Mouse (Mus musculus): ENCODE results near the gene Lrrfip2. TPM values are rescaled to one million over a fixed set of nuclear protein-coding genes. Genes with fewer than 3 reads are reported as not detected.

Gene Lrrfip2
- polyA plus RNA-seq, 1 experiment from 2014 or later = 34.5 TPM

DNA sequence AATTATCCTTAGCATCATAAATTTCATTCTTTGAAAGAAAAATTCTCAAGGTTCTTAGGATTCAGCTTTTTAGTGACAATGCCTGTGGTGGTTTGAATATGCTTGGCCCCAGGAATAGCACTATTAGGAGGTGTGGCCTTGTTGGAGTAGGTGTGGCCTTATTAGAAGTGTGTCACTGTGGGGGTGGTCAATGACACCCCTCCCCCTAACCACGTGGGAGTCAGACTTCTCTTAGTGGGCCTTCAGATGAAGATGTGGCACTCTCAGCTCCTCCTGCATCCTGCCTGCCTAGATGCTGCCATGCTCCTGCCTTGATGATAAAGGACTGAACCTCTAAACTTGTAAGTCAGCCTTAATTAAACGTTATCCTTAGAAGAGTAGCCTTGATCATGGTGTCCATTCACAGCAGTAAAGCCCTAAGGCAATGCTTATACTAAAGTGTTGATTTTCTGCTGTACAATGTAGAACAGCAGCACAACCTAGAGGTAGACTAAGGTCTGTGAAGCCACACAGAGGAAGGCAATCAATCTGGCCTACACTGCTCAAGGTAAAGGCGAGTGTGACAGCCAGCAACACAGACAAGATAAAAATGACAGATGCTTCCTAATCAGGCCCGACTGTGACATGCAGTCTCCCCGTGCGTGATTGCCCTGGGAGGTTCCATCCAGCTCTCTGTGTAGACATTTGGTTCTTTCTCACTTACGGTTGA, 134.9 kb downstream of the Lrrfip2 start:
- ATAC-seq (ENCODE audit: insufficient number of reproducible peaks, insufficient read depth, low FRiP score, low read depth) = no peak
- H3K4me2 ChIP-seq (replicated peaks; ENCODE audit: low read depth, low read length) = no peak overlapping the region
- no peak overlapping the region for H3K9ac ChIP-seq (replicated peaks; ENCODE audit: low read depth, low read length)
- no peaks in the 10 kb centered on the region for H3K9me3 ChIP-seq (ENCODE audit: control insufficient read depth, low read depth, low read length)
- WGBS = 65% methylated on average over 7 of the region's 7 CpGs
- H3K4me3 ChIP-seq (ENCODE audit: low read depth, low read length) = no peak overlapping the region
- H3K27me3 ChIP-seq (ENCODE audit: control insufficient read depth, insufficient read depth, low read length) = no peaks in the 10 kb centered on the region
- peaks cover 61% of the 10 kb centered on the region for H3K36me3 ChIP-seq (ENCODE audit: control insufficient read depth, insufficient read depth, low read length)
- no peaks in the 10 kb centered on the region for H3K4me1 ChIP-seq (ENCODE audit: control insufficient read depth, insufficient read depth, low read length)
- no peak overlapping the region for H3K27ac ChIP-seq (ENCODE audit: low read length)

DNA sequence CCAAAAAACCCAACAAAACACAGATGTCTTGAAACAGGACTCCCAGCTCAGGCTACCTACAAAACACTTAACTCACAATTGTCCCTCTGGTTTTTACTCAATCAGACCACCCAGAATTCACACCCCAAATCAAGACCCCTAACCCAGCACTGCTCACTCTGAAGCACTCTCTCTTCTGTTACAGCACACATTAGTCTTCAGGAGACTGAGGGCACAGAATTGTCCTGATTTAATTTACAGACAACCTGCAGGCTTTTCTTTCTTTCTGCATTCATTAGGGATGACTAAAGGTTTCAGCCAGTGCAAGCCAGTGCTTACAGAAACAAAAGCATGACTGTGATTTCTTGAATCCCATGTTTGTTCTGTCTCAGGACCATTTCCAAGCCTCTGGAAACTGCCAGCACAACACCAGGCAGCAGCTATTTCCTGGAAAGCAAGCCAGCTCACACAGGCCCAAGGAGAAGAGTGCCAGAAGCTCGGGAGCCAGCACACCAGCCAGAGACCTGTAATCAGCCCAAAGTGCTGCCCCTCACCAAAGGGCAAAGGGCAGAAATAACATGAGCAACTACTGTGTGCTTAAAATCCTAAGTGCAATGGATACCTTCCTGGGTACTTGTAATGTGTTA, 143.1 kb downstream of the Lrrfip2 start:
- 41% methylated on average over 1 of the region's 1 CpGs for WGBS
- Histone ChIP-seq H3K36me3 (ENCODE audit: control insufficient read depth, insufficient read depth, low read length) (peaks cover 40% of the 10 kb centered on the region), H3K4me1 (ENCODE audit: control insufficient read depth, insufficient read depth, low read length) (no peaks in the 10 kb centered on the region), H3K4me3 (ENCODE audit: low read depth, low read length) (no peak overlapping the region), H3K27me3 (ENCODE audit: control insufficient read depth, insufficient read depth, low read length) (no peaks in the 10 kb centered on the region), H3K4me2 (replicated peaks; ENCODE audit: low read depth, low read length) (no peak overlapping the region), H3K27ac (ENCODE audit: low read length) (no peak overlapping the region), H3K9ac (replicated peaks; ENCODE audit: low read depth, low read length) (no peak overlapping the region), H3K9me3 (ENCODE audit: control insufficient read depth, low read depth, low read length) (no peaks in the 10 kb centered on the region)
- no peak for ATAC-seq (ENCODE audit: insufficient number of reproducible peaks, insufficient read depth, low FRiP score, low read depth)

DNA sequence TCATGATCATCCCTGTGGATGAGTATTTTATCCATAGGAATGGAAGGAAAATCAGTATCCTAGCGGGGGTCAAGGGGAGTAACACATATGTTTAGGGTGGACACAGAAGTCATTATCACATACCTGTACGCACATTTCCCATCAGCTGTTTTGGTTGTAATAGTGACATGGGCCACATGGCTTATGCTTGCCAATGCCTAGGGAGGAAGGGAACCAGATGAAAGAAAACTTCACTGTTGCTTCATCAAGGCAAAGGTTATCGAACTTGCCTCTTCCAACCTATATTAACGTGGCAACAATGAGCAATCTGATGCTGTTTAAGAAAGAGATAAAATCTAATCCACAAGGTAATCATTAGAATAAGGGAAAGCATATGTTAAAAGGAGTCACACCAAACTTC, 144.0 kb downstream of the Lrrfip2 start:
- WGBS = 90% methylated on average over 4 of the region's 4 CpGs
- no peak for ATAC-seq (ENCODE audit: insufficient number of reproducible peaks, insufficient read depth, low FRiP score, low read depth)
- peaks cover 37% of the 10 kb centered on the region for H3K36me3 ChIP-seq (ENCODE audit: control insufficient read depth, insufficient read depth, low read length)

DNA sequence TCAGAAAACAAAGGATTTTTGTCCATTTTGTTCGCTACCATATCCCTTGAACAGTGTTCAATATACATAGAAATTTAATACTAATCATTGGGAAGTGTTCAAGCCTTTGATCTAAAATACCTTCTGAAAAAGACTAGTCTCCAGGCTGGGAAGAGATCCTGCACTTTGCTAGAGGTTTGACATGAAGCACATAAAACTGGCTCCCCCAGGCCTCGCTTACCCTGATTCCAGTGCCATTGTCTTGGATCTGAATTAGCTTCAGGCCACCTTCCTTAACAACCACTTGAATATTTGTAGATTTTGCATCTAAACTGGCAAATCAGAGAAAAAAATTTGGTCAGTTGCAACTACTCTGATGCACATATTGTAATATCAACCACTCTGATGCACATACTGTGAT, 150.6 kb downstream of the Lrrfip2 start:
- Histone ChIP-seq H3K4me2 (replicated peaks; ENCODE audit: low read depth, low read length) (no peak overlapping the region), H3K9me3 (ENCODE audit: control insufficient read depth, low read depth, low read length) (no peaks in the 10 kb centered on the region), H3K27ac (ENCODE audit: low read length) (no peak overlapping the region), H3K27me3 (ENCODE audit: control insufficient read depth, insufficient read depth, low read length) (no peaks in the 10 kb centered on the region), H3K9ac (replicated peaks; ENCODE audit: low read depth, low read length) (no peak overlapping the region), H3K4me3 (ENCODE audit: low read depth, low read length) (no peak overlapping the region), H3K36me3 (ENCODE audit: control insufficient read depth, insufficient read depth, low read length) (peaks cover 14% of the 10 kb centered on the region), H3K4me1 (ENCODE audit: control insufficient read depth, insufficient read depth, low read length) (peaks cover 6% of the 10 kb centered on the region)
- WGBS = 97% methylated on average over 2 of the region's 2 CpGs
- ATAC-seq (ENCODE audit: insufficient number of reproducible peaks, insufficient read depth, low FRiP score, low read depth) = no peak

More for the DNA sequence above, 144.0 kb downstream of the Lrrfip2 start:
- Histone ChIP-seq H3K9ac (replicated peaks; ENCODE audit: low read depth, low read length) (no peak overlapping the region), H3K27me3 (ENCODE audit: control insufficient read depth, insufficient read depth, low read length) (no peaks in the 10 kb centered on the region), H3K4me3 (ENCODE audit: low read depth, low read length) (no peak overlapping the region), H3K4me1 (ENCODE audit: control insufficient read depth, insufficient read depth, low read length) (no peaks in the 10 kb centered on the region), H3K9me3 (ENCODE audit: control insufficient read depth, low read depth, low read length) (no peaks in the 10 kb centered on the region), H3K4me2 (replicated peaks; ENCODE audit: low read depth, low read length) (no peak overlapping the region), H3K27ac (ENCODE audit: low read length) (no peak overlapping the region)

DNA sequence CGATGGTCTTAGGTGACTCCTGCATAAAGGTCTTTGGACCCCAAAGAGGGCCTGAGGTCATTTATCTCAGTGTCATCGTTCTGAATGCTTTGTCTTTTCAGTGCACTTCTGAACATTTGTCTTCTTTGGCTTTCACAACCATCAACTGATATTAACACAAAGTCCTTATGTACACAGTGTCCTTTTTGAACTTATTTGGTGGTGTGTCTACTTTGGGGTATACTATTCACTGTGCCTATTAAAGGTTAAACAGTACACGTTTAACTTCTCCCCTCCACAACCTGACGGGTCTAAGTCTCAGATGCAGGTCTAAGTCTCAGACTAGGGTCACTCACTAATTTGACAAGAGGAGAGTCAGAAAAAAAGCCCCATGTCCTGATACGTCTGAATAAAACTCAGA, 153.2 kb downstream of the Lrrfip2 start:
- WGBS = 10% methylated on average over 5 of the region's 5 CpGs
- Histone ChIP-seq H3K27ac (ENCODE audit: low read length) (peak overlapping the region; percentile 94), H3K9me3 (ENCODE audit: control insufficient read depth, low read depth, low read length) (no peaks in the 10 kb centered on the region), H3K9ac (replicated peaks; ENCODE audit: low read depth, low read length) (peak overlapping the region; percentile 72), H3K4me3 (ENCODE audit: low read depth, low read length) (peak overlapping the region; percentile 93), H3K4me1 (ENCODE audit: control insufficient read depth, insufficient read depth, low read length) (peaks cover 26% of the 10 kb centered on the region), H3K4me2 (replicated peaks; ENCODE audit: low read depth, low read length) (peak overlapping the region; percentile 80), H3K36me3 (ENCODE audit: control insufficient read depth, insufficient read depth, low read length) (peaks cover 13% of the 10 kb centered on the region; the same call in 1 of the 2 replicates), H3K27me3 (ENCODE audit: control insufficient read depth, insufficient read depth, low read length) (no peaks in the 10 kb centered on the region)
- ATAC-seq (ENCODE audit: insufficient number of reproducible peaks, insufficient read depth, low FRiP score, low read depth) = no peak

DNA sequence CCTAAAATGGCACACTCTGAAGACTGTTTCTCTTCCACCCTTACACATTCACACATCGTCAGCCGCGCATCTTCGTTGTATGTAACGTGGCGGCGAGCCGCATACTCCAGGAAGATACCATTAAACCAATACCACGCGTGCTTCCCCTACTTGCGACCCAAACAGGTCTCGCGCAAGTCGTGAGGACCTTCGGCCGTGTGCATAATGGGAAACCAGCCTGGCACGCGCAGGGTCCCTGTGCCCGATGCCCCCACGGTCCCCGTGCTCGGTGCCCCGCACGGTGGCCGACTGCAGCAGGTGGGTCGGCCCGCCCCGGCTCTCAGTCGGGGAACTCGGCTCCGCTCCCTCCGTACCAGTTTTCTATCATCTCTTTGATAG, 153.7 kb downstream of the Lrrfip2 start:
- Histone ChIP-seq H3K4me3 (ENCODE audit: low read depth, low read length) (peak overlapping the region; percentile 93), H3K9me3 (ENCODE audit: control insufficient read depth, low read depth, low read length) (no peaks in the 10 kb centered on the region), H3K9ac (replicated peaks; ENCODE audit: low read depth, low read length) (peak overlapping the region; percentile 72), H3K36me3 (ENCODE audit: control insufficient read depth, insufficient read depth, low read length) (peaks cover 13% of the 10 kb centered on the region; the same call in 1 of the 2 replicates), H3K27ac (ENCODE audit: low read length) (peak overlapping the region; percentile 94), H3K27me3 (ENCODE audit: control insufficient read depth, insufficient read depth, low read length) (no peaks in the 10 kb centered on the region), H3K4me2 (replicated peaks; ENCODE audit: low read depth, low read length) (peak overlapping the region; percentile 80), H3K4me1 (ENCODE audit: control insufficient read depth, insufficient read depth, low read length) (peaks cover 26% of the 10 kb centered on the region)
- peak; percentile 40 for ATAC-seq (ENCODE audit: insufficient number of reproducible peaks, insufficient read depth, low FRiP score, low read depth)
- under 1% methylated on average over 32 of the region's 32 CpGs for WGBS

GRCm38 (mm10) chr9:111271434-111272160, 154.2 kb downstream of the Lrrfip2 start, which contains the start of the genes Mlh1 and Epm2aip1:
TSS of gene Mlh1 (minus strand) at chr9:111271791.
TSS of gene Epm2aip1 (plus strand) at chr9:111271929.
- 0% methylated on average over 64 of the region's 64 CpGs for WGBS
- no peaks in the 10 kb centered on the region for H3K27me3 ChIP-seq (ENCODE audit: control insufficient read depth, insufficient read depth, low read length)
- H3K36me3 ChIP-seq (ENCODE audit: control insufficient read depth, insufficient read depth, low read length) = peaks cover 13% of the 10 kb centered on the region; the same call in 1 of the 2 replicates
- H3K4me2 ChIP-seq (replicated peaks; ENCODE audit: low read depth, low read length) = peak within 1 kb of the TSS; percentile 86
- peak; percentile 99 for ATAC-seq (ENCODE audit: insufficient number of reproducible peaks, insufficient read depth, low FRiP score, low read depth)
- peak within 1 kb of the TSS; percentile 88 for H3K9ac ChIP-seq (replicated peaks; ENCODE audit: low read depth, low read length)
- peaks cover 26% of the 10 kb centered on the region for H3K4me1 ChIP-seq (ENCODE audit: control insufficient read depth, insufficient read depth, low read length)
- no peaks in the 10 kb centered on the region for H3K9me3 ChIP-seq (ENCODE audit: control insufficient read depth, low read depth, low read length)
- H3K27ac ChIP-seq (ENCODE audit: low read length) = peak within 1 kb of the TSS; percentile 94
- peak within 1 kb of the TSS; percentile 93 for H3K4me3 ChIP-seq (ENCODE audit: low read depth, low read length)

DNA sequence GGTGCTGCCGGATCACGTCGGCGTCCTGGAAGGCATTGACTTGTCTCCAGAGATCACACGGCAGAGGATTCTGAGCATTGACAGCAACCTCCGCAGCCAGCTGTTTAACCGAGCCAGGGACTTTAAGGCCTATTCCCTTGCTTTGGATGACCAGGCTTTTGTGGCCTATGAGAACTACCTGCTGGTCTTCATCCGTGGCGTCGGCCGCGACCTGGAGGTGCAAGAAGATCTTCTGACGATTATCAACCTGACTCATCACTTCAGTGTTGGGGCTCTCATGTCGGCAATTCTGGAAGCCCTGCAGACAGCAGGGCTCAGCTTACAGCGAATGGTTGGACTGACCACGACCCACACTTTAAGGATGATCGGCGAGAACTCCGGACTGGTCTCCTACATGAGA, 155.0 kb downstream of the Lrrfip2 start:
- H3K27me3 ChIP-seq (ENCODE audit: control insufficient read depth, insufficient read depth, low read length) = no peaks in the 10 kb centered on the region
- peak overlapping the region; percentile 88 for H3K9ac ChIP-seq (replicated peaks; ENCODE audit: low read depth, low read length)
- H3K4me3 ChIP-seq (ENCODE audit: low read depth, low read length) = peak overlapping the region; percentile 93
- 6% methylated on average over 19 of the region's 19 CpGs for WGBS
- peaks cover 12% of the 10 kb centered on the region; the same call in 1 of the 2 replicates for H3K36me3 ChIP-seq (ENCODE audit: control insufficient read depth, insufficient read depth, low read length)
- no peaks in the 10 kb centered on the region for H3K9me3 ChIP-seq (ENCODE audit: control insufficient read depth, low read depth, low read length)
- ATAC-seq (ENCODE audit: insufficient number of reproducible peaks, insufficient read depth, low FRiP score, low read depth) = no peak
- peaks cover 26% of the 10 kb centered on the region for H3K4me1 ChIP-seq (ENCODE audit: control insufficient read depth, insufficient read depth, low read length)
- peak overlapping the region; percentile 91 for H3K27ac ChIP-seq (ENCODE audit: low read length)
- peak overlapping the region; percentile 86 for H3K4me2 ChIP-seq (replicated peaks; ENCODE audit: low read depth, low read length)

Data from stomach, embryonic 14.5 days (tissue).